Mouse (Mus musculus) adrenal gland, adult 8-10 months (tissue): ENCODE measurements at regions not wholly inside any gene's neighbourhood (a gene's known extent, or its start where the extent isn't known, plus 50 kb on each side); places are given as distances from the start of the nearest gene placed in this dataset.
A peak's percentile ranks its signal among the peaks of the same experiment; 100 is the strongest.

Experiments
- DNase-seq: peaks from one replicate; pipeline ENCODE4 v3.0.0; 2022

GRCm38 (mm10) chr10:83964838-83965237 is 242.2 kb downstream of the 1500009L16Rik start:
- no peak for DNase-seq

GRCm38 (mm10) chr10:83970501-83970900 is 247.8 kb downstream of the 1500009L16Rik start:
- no peak for DNase-seq

GRCm38 (mm10) chr10:83974548-83974947 is 251.9 kb downstream of the 1500009L16Rik start:
- no peak for DNase-seq

GRCm38 (mm10) chr10:83976548-83976947 is 253.9 kb downstream of the 1500009L16Rik start:
- DNase-seq = no peak

GRCm38 (mm10) chr10:83979930-83980329 is 257.3 kb downstream of the 1500009L16Rik start:
- no peak for DNase-seq

- DNase-seq = no peak
Observed at GRCm38 (mm10) chr10:83984697-83985415, 262.2 kb downstream of the 1500009L16Rik start.

- no peak for DNase-seq
Observed at GRCm38 (mm10) chr10:83992577-83993305, 270.1 kb downstream of the 1500009L16Rik start.

- no peak for DNase-seq
Observed at GRCm38 (mm10) chr10:83995026-83995600, 272.4 kb downstream of the 1500009L16Rik start.

- DNase-seq = peak; percentile 61
Observed at GRCm38 (mm10) chr10:83995913-83996312, 273.2 kb downstream of the 1500009L16Rik start.

- no peak for DNase-seq
Observed at GRCm38 (mm10) chr10:83996489-83996888, 273.8 kb downstream of the 1500009L16Rik start.

GRCm38 (mm10) chr10:84000436-84001208 is 278.0 kb downstream of the 1500009L16Rik start:
- peak; percentile 40 for DNase-seq

GRCm38 (mm10) chr10:84002744-84003143 is 280.1 kb downstream of the 1500009L16Rik start:
- no peak for DNase-seq

- DNase-seq = no peak
Observed at GRCm38 (mm10) chr10:84003601-84004149, 281.0 kb downstream of the 1500009L16Rik start.

- DNase-seq = no peak
Observed at GRCm38 (mm10) chr10:84008923-84009322, 286.3 kb downstream of the 1500009L16Rik start.

GRCm38 (mm10) chr10:84019381-84019780 is 296.7 kb downstream of the 1500009L16Rik start:
- no peak for DNase-seq

- DNase-seq = no peak
Observed at GRCm38 (mm10) chr10:84020023-84020620, 297.5 kb downstream of the 1500009L16Rik start.

GRCm38 (mm10) chr10:84021167-84022120 is 298.8 kb downstream of the 1500009L16Rik start:
- DNase-seq = no peak

- no peak for DNase-seq
Observed at GRCm38 (mm10) chr10:84024294-84024693, 301.6 kb downstream of the 1500009L16Rik start.

GRCm38 (mm10) chr10:84024901-84025300 is 302.2 kb downstream of the 1500009L16Rik start:
- DNase-seq = no peak

- no peak for DNase-seq
Observed at GRCm38 (mm10) chr10:84026798-84027197, 304.1 kb downstream of the 1500009L16Rik start.
